Mouse (Mus musculus) gastrocnemius, postnatal 25 days (tissue): ENCODE data around the gene Parm1. TPM values are rescaled to one million over a fixed set of nuclear protein-coding genes. Genes with fewer than 3 reads are reported as not detected.

Experiments used
- DNase-seq: peaks from one replicate; pipeline ENCODE4 v3.0.0; 2022
- long read RNA-seq, 2 experiments: library from polyadenylated mRNA; stranded (forward); transcript quantifications; one replicate each; pipeline ENCODE4 v2.0.0; 2021
- total RNA-seq, 2 experiments: library from RNA; stranded (reverse); gene quantifications; 1 replicate in 1 of 2; 2 replicates in 1 of 2; pipeline ENCODE4 v1.2.3; 2021

Parm1 gene
- total RNA-seq: 1 to 10 TPM; 6.5 to 9.4 TPM
- long read RNA-seq, experiment 1, partial matches to known transcripts: 2 of 4 reads
- long read RNA-seq, experiment 1, other reads (novel, unspliced or antisense): 2 of 4 reads
- long read RNA-seq, experiment 2, full-length matches to known transcripts: 1 of 6 reads
- long read RNA-seq, experiment 2, partial matches to known transcripts: 0 of 6 reads
- long read RNA-seq, experiment 2, other reads (novel, unspliced or antisense): 5 of 6 reads

DNA sequence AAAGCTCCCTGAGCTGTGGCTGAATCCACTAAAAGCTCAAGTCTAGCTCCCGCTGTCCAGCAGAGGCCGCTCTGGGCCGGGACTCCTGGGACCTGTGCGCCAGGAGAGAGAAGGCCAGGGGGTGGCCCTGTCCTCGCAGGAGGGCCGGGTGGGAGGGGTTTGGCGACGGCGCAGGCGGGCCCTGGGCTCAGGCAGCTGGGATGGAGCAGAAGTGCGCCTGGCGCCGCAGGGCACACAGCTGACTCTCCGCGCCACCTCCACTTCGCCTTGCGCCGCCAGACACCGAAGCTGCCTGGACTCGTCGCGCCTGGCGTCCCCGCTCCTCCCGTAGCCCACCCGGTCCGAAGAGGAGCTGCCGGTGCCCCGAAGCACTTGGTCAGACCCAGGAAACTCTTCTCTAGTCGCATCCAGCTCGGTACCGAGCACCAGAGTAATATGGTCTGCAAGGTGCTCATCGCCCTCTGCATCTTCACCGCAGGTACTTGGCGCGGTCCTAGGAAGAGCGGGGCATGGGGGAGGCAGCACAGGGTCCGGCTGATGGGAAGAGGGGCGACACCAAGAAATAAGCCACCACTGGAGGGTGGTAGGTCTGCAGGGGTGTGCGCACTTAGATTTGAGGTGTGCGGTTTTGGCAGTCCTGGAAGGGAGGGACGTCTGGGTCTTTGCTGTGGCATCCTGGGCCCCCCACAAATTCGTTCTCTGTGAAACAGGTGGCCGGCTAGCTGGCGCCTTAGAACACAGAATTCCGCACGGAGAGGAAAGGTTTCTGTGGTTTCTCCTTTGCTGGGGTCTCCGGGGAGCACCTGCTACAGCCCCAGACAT, at the start of gene Parm1:
Parm1 (plus strand) TSS at position 136 of the 822 bp plus-strand sequence.
- DNase-seq: peak; percentile 88

DNA sequence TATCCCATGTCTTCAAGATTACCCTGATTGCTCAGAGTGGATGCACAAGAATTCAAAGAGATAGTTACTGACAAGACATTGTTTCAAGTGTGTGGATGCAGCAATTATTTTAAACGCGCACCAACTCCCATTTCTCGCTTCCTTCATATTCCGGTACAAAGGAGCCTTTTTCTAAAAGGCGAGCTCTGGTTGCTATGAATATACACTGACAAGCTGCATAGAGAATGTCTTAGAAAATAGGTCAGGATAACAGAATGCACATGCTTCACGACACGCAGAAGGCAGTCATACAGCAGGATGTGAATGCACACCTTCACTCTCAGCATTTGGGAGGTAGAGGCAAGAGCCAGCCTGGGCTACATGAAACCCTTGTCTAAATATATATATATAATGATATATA, 42.2 kb upstream of the Parm1 start:
- no peak for DNase-seq

DNA sequence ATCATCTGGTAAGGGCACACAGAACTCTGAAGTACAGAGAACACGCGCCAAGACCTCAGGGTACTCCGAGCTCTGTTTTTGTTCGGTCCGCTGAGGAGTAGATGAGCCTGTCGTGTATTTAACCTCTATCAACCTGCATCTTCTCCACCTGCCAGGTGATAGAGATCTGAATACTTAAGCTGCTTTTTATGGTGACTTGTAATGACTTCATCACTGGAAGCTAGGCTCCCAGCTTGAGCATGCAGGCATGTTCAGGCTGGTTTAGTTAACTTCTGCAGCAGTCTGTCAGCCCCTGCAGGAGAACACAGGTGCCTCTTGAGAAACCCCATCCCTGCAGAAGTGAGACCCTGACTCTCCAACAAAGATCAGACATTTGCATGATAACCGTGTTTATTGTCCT, 40.6 kb upstream of the Parm1 start:
- no peak for DNase-seq

DNA sequence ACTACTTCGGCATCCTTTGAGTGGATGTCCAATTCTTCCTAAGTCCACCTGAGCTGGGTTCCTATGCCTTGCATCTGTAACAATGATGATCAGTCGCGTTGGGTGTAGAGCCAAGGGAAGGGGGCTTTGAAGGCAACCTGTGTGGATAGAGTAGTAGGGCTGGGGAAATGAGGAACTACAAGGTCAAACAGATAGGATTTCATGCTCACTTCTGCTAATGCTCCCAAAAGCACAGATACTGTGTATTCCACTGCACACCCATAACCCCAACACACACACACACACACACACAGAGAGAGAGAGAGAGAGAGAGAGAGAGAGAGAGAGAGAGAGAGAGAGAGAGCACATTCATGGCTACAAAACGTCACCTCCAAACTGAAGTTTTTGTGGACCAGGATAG, 38.7 kb upstream of the Parm1 start:
- no peak for DNase-seq

DNA sequence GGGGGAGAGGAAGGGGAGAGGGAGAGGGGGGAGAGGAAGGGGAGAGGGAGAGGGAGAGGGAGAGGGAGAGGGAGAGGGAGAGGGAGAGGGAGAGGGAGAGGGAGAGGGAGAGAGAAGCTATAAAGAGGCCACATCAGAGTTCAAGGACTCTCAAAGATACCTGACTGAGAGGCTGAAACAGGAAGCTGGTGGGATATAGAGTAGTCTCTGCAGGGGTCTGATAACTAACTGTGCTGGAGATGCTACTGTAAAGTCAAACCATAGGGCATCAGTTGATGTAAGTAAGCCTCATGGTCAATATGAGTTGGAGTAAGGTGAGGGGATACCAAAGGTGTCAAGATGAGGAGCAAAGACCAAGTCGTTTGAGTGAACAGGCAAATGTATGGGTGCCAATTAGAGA, 37.3 kb upstream of the Parm1 start:
- DNase-seq: no peak

DNA sequence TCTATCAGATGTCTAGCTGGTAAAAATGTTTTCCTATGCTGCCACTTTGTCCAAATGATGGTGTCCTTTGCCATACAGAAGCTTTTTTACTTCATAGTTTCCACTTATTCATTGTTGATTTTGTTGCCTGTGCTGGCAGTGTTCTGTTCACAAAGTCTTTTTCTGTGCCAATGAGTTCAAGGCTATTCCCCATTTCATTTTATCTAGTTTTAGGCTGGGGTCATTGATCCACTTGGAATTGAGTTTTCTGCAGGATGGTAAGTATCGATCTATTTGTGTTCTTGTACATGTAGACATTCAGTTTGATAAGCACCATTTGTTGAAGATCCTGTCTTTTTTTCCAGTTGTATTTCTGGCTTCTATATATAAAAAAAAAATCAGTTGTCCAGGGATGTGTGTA, 33.1 kb upstream of the Parm1 start:
- DNase-seq: no peak

DNA sequence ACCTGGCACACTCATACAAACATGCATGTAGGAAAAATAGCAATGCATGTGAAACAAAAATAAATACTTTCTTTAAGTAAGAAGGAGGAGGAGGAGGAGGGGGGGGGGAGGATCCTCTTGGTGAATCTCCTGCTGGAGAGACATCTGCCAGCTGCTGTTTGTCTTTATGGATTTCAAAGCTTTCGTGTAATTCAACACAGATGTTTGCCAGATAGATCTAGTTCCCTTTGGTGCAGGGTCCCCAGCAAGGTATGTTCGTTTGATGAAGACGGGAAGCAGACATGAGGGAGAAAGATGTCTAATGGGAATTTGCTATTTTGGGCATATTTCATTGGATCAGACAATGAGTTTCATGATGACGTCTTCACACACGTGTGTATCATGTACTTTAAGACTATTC, 23.0 kb upstream of the Parm1 start:
- DNase-seq: no peak

DNA sequence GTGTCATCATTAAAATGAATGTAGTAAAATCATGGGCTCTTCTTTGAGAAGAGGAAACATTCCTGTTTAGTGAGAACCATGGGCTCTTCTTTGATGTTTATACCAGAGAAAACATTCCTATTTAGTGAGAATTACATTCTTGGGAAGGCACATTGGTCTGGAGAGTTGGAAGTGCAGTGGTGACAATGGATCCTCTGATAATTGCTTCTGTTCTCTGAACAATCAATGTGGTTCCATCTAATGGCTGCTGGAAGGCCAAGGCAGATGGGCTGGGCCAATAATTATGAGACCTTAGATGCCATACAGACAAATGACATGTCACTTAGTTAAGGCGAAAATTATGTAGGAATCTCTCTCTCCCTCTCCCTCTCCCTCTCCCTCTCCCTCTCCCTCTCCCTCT, 16.1 kb upstream of the Parm1 start:
- no peak for DNase-seq

DNA sequence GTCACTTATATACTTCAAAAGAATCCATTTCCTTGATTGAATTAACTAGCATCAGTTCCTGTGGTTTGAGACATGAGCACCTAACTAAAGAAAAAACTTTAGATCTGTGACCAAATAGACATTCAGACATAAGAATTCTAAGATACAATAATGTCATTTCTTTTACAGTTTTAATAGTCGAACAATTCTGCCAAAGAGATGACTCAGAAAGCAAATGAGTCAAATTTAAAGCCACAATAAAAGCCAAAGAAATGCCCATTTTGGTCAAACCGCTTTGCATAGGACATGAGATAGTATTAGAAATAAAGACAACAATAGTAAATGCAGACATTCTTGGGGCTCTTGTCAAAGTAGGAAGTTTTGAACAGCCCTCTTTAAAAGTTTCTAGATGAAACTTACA, 15.0 kb upstream of the Parm1 start:
- no peak for DNase-seq

DNA sequence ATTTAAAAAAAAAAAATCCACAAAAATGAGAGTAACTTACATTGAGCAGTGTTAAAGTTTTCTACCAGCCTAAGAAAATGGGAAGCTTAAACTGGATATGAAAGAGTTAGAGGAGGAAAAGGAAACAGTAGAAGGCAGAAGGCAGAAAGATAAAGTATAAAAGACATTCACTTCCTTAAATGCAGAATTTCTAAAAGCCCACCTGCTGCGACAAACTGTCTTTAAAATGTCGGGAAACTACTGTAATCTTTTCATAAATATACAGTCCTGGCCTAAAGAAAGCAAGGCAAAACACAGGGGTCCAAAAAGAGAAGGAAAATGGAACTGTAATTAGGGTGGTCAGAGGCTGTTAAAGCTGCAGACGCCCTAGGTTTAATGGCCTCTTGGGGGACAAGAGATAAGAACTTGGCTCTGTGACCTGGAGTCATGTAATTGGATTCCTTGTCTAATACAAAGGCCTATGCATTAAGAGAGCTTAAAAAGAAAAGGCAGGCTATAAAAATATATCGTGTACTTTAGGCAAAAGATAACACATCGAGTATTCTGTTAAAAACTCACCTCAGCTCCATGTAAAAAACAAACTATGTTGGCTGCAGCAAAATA, 13.0 kb upstream of the Parm1 start:
- DNase-seq: no peak

DNA sequence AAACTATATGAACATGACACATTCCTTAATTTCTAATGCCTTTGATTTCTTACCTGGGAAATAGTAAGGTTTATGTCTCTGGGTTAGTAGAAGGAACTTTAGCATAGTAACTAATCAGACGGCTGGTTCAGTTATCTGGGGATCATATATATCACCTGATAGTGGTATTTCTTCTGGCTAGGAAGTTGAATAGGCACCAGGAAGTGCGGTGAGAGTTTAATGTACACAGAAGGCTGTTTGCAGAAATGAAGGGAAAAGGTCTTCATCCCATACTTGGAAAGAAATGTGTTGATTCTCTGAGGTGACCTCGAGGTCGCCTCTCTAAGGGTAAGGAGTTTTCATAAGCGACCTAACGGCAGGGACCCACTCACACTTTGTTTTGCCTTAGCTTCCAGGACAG, 338 bp upstream of the Parm1 start:
- no peak for DNase-seq

DNA sequence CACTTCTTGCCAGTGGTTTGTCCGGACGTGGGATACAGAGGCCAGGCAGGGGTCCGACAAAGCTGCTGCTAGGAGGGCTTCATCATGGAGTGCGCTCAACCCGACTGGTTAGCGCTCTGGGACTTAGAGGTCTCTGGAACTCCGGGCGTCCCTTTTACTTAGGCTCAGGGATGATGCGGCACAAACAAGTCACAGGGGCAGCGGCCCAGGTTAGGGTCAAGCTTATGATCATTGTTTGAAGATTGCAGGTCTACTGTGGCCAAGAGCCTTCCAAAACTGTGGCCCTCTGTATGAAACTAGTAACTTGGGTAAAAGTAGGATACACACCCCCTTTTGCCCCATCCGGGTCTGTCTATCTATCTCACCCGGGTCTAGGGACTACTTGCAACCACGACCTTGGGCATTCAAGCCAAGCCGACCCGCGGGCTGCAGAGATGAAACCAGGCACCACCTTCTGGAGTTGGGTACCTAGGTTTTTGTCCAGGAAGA, 931 bp downstream of the Parm1 start:
- no peak for DNase-seq

DNA sequence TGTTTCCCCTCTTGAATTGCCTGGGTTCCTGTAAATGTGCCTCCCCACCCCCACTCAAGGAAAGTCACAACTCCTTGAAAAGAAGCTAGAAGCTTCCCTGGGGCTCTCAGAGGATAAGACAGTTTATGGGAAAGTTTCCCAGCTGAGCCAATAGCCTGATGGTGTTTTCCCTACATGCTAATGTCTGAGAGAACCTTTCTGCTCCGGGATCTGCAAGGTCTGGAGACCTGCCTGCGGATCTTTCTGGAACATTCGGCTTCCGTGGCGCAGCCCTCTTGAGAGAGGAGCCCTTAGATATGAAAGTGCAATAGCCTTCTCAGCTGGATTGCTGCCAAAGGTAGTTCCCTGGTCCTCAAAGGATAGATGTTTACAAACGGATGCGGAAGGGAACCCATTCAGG, 1.5 kb downstream of the Parm1 start:
- DNase-seq: no peak

DNA sequence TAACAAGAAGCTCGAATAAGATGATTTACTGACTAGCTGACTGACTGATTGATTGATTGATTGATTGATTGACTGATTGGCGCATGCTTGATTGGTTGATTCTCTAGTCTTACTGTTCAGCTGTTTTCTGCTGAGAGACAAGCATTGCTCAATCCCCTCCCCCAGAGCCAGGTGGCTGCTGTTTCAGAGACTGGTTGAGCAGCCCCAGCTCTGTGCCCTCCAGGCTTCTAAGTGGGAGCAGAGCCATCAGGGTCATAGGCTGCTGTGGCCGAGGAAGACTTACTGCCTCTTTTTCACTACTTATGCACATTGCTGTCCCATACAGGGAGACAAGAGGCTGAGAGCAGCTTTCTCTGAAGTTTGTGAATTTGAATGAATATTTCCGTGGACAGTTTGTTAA, 2.1 kb downstream of the Parm1 start:
- no peak for DNase-seq

DNA sequence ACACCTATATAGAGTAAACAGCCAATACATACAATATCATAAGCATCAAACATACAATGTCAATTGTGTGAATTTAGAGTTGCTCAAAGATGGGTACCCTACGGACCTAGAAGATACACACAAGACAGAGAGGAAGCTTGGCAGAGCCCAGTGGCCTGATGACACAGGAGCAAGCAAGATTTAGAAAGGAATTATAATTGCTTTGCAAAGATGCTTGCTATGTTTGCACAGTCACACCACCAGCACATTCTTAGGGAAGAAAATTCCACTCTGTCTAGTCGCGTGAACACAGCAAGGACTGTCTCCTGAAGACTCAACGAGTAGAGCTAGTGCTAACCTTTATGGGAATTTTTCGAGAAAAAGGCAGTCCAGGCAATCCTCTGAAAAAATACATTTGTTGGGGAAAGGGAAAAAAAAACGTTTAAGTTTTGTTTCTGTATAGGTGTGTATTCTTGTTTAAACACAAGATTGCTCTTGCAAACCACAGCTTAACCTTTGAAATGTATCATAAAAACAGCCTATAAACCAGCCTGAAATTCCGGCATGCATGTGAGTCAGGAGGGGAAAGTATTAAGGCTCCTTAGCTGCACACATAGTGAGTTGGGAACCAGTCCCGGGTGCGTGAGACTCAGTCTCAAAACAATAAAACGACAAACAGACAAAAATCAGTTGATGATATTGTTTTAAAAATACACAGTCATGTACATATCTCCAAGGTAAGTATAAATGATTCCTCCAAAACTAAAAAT, 15.5 kb downstream of the Parm1 start:
- no peak for DNase-seq

DNA sequence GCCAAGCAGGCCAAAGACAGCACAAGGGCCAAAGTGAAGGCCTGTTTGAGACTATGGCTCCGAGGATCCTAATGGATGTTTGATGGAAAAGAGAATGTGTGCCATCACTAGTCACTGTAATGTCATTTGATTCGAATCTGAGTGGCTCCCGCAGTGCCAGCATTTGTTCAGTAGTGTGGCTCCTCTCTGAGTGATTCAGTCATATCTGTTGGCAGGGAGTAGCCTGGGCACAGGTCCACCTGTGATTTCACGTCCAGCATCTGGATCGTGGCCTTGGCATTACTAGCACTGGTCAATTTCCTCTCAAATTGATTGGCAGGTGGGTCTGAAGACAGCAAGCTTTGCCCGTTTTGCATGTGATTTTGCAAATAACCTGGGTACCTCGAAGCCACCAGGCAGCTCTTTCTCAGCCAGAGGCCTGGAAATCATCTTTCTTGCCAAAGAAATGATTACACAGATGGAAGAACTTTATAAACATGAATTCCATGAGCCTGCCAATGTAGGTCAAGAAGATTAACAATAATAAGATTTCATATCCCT, 41.7 kb downstream of the Parm1 start:
- no peak for DNase-seq

DNA sequence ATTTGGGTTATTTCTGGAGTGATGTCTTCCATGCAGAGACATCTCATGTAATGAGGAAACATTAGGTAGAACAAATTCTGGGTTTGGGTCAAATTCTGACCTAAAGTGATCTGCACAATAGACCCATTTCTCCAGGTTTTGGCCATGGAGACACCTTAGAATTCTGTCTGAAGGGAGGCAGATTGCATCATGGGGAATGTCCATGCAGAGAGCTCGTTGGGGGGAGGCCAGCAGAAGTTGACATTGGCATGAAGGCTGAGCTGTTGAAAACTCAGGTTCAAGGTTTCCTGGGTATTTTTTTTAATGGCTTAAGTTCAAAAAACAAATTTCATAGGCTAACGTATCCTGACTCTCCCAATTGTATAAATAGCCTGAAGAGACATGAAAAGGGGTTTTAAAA, 42.3 kb downstream of the Parm1 start:
- no peak for DNase-seq

DNA sequence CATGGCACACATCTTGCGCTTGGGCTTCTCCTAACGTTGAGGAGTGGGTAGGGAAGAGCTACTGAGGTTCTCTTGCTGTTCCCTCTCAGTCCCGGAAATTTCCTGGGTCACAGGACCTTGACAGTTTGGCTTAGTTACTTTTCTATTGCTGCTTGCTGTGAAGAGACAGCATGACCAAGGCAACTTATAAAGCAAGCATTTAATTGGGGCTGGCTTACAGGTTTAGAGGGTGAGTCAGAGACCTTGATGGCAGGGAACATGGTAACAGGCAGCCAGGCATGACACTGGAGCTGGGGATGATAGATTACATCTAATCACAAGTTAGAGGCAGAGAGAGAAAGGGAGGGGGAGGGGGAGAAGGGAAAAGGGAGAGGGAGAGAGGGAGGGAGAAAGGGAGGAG, 44.0 kb downstream of the Parm1 start:
- DNase-seq: no peak

DNA sequence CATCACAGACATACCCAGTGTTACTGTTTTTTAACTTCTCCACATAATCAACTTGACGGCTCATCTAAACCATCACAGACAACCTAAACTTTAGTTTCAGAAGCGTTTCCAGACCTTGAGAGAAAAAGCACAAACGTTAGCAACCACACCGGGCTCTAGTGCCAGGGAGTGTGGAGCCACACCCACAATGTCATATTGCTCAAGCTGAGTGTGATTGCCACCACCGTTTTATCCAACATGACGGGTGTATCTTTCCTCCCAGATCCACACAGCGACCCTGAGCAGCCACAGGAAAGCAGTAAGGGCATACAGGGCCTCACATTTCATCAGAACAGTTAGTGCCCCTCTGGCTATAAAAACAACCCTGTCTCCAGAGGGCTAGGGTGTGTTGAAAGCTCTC, 45.1 kb downstream of the Parm1 start:
- no peak for DNase-seq

DNA sequence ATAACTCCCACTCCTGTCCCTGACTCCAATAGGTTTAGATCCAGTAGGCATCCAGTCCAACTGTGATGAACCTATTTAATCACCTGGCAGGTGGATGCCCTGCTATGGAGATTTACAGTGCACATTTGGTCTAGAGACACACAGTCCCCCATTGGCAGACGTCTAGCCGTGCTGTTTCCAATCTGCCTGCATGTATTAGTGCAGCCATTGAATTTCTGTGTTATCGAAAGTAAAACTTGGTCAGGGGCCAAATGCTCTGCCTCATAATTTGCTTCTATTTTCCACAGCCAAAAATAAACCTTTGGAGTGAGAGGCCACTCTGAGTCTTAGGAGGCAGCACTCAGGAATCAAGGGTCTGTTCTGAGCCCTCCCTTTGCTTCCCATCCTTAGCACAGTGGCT, 46.6 kb downstream of the Parm1 start:
- DNase-seq: no peak

DNA sequence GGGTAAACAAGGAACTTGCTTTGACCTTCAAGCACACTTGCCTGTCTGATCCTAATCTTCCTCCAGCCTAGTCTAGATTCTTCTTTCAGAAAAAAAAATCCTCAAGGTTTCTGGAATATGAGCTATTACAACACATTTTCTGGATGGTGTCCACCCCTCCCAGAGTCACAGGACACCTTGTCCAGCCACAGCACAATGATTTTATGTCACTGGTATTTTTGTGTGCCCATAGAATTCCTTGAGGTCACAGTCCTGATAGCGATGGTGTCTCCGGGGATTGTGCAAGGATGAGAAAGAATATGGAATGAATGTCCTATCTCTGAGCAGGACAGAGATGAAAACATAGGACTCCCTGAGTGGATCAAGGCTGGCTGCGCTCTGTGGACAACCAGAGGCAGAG, 48.0 kb downstream of the Parm1 start:
- no peak for DNase-seq

DNA sequence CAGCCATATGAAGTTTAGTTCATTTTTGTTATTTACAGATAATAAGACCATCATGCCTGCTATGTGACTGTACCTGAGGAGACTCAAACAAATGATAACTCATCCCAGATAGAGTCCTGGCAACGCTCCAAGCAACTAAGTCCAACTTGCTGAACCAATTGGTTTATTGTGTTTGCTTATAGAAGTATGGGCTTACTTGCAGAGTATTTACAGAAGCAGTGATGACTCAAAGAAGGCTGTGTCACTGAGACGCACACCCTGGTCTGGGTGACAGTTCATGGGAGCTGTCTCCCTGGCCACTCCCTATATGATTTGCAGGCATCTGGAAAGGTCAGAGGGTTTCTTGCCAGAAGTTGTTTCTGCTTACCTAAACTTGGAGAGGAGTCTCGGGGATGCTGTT, 49.2 kb downstream of the Parm1 start:
- DNase-seq: no peak

DNA sequence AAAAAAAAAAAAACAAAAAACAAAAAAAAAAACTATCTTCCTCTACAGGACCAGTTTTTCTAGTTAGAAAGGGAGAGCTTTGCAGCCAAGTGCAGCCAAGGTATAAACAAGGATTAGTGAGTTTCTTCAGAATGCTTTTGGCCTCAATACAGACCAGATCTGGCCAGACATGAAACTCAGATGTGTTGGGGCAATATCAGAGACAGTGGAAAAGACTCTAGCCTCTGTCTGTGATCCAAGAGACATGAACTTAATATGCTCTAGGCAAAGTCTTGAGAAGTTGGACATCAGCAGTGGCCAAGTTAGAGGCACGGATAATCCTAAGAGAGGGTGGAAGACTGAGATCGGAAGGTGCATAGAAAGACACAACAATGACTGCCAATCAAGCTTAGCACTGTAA, 56.8 kb downstream of the Parm1 start:
- no peak for DNase-seq
